Mouse (Mus musculus) testis, postnatal 10 days (tissue): ENCODE measurements around the gene Olfr148.

Experiments used
- DNase-seq: peaks from one replicate; pipeline ENCODE4 v3.0.0; 2021; ENCODE audit warnings: low spot score

The Olfr148 gene

GRCm38 (mm10) chr9:39610355-39610754, at the start of gene Olfr148:
Olfr148 (plus strand) TSS chr9:39610655.
- no peak for DNase-seq

GRCm38 (mm10) chr9:39575469-39575868, 35.0 kb upstream of the Olfr148 start, which contains the start of gene Olfr959:
Olfr959 (minus strand) TSS chr9:39575569.
- DNase-seq = no peak

- DNase-seq = no peak
Observed at GRCm38 (mm10) chr9:39577050-39577449, 33.4 kb upstream of the Olfr148 start.

- no peak for DNase-seq
Observed at GRCm38 (mm10) chr9:39602536-39603332, 7.7 kb upstream of the Olfr148 start.

GRCm38 (mm10) chr9:39603333-39603845, 7.1 kb upstream of the Olfr148 start:
- DNase-seq = peak; percentile 48

GRCm38 (mm10) chr9:39603999-39604453, 6.4 kb upstream of the Olfr148 start, which contains the start of gene AW551984:
AW551984 (minus strand) TSS chr9:39604403.
- DNase-seq = no peak

GRCm38 (mm10) chr9:39608497-39608896, 2.0 kb upstream of the Olfr148 start:
- DNase-seq = no peak

- DNase-seq = no peak
Observed at GRCm38 (mm10) chr9:39611953-39612352, 1.5 kb downstream of the Olfr148 start.

GRCm38 (mm10) chr9:39621073-39621472, 10.6 kb downstream of the Olfr148 start, which contains the start of gene Olfr960:
Olfr960 (plus strand) TSS chr9:39621373.
- DNase-seq = no peak

GRCm38 (mm10) chr9:39623783-39624182, 13.3 kb downstream of the Olfr148 start:
- no peak for DNase-seq

- no peak for DNase-seq
Observed at GRCm38 (mm10) chr9:39624711-39625110, 14.3 kb downstream of the Olfr148 start.

GRCm38 (mm10) chr9:39629069-39629468, 18.6 kb downstream of the Olfr148 start:
- DNase-seq = no peak

- DNase-seq = no peak
Observed at GRCm38 (mm10) chr9:39633913-39634594, 23.6 kb downstream of the Olfr148 start.

GRCm38 (mm10) chr9:39644785-39645184, 34.3 kb downstream of the Olfr148 start, which contains the start of gene Olfr961:
Olfr961 (plus strand) TSS chr9:39645085.
- no peak for DNase-seq

GRCm38 (mm10) chr9:39647382-39647781, 36.9 kb downstream of the Olfr148 start:
- DNase-seq = no peak

- DNase-seq = no peak
Observed at GRCm38 (mm10) chr9:39654756-39655396, 44.4 kb downstream of the Olfr148 start.
